Mouse (Mus musculus) myocyte (in vitro differentiated cells): ENCODE results near the gene Mdfic. TPM values are rescaled to one million over a fixed set of nuclear protein-coding genes. Genes with fewer than 3 reads are reported as not detected.
A peak's percentile ranks its signal among the peaks of the same experiment; 100 is the strongest.

Experiments used
- H3K27me3 ChIP-seq: one replicate; pipeline ENCODE4 v1.6.1; 2011; ENCODE audit not compliant: control insufficient read depth, insufficient read depth, insufficient read length
- H3K36me3 ChIP-seq: one replicate; pipeline ENCODE4 v1.6.1; 2011; ENCODE audit not compliant: control insufficient read depth, insufficient read depth
- H3K4me2 ChIP-seq: one replicate; pipeline ENCODE4 v1.6.1; 2011; ENCODE audit warnings: low read depth, control low read depth
- H3K4me3 ChIP-seq: one replicate; pipeline ENCODE4 v1.5.1; 2011; ENCODE audit warnings: mild to moderate bottlenecking, control low read depth, moderate library complexity
- H3K79me2 ChIP-seq: one replicate; pipeline ENCODE4 v1.6.1; 2011; ENCODE audit not compliant: control insufficient read depth, insufficient read depth
- H3ac ChIP-seq: one replicate; pipeline ENCODE4 v1.6.1; 2011; ENCODE audit not compliant: control insufficient read depth, insufficient read length
- CEBPB ChIP-seq: IDR thresholded peaks from 2 replicates; pipeline ENCODE4 v1.6.1; 2011; ENCODE audit warnings: mild to moderate bottlenecking, moderate library complexity; ENCODE audit not compliant: poor library complexity, insufficient read depth, severe bottlenecking
- E2F4 ChIP-seq: IDR thresholded peaks from one replicate; pipeline ENCODE4 v1.6.1; 2011; ENCODE audit warnings: mild to moderate bottlenecking, control low read depth, moderate library complexity; ENCODE audit not compliant: insufficient read depth
- MYOG ChIP-seq, 3 experiments: IDR thresholded peaks; one replicate each; pipeline ENCODE4 v1.6.1; 2011; ENCODE audit warnings: control low read depth in 2 of 3, low read depth in 2 of 3, mild to moderate bottlenecking in 2 of 3; ENCODE audit not compliant: insufficient read length in 2 of 3, control insufficient read depth in 1 of 3, insufficient read depth in 1 of 3
- POLR2A ChIP-seq: IDR thresholded peaks from one replicate; pipeline ENCODE4 v1.6.1; 2011; ENCODE audit warnings: low read depth, mild to moderate bottlenecking, control low read depth, moderate library complexity; ENCODE audit not compliant: insufficient read length
- POLR2AphosphoS2 ChIP-seq: IDR thresholded peaks from one replicate; pipeline ENCODE4 v1.6.1; 2011; ENCODE audit warnings: low read depth, control low read depth; ENCODE audit not compliant: insufficient read length
- SRF ChIP-seq: IDR thresholded peaks from one replicate; pipeline ENCODE4 v1.6.1; 2011; ENCODE audit warnings: low read depth; ENCODE audit not compliant: control insufficient read depth, insufficient read length
- TCF12 ChIP-seq: IDR thresholded peaks from one replicate; pipeline ENCODE4 v1.6.1; 2011; ENCODE audit warnings: mild to moderate bottlenecking, control low read depth; ENCODE audit not compliant: poor library complexity, insufficient read depth, severe bottlenecking
- TCF3 ChIP-seq: IDR thresholded peaks from one replicate; pipeline ENCODE4 v1.6.1; 2011; ENCODE audit warnings: low read depth, control low read depth; ENCODE audit not compliant: insufficient read length
- USF1 ChIP-seq: IDR thresholded peaks from one replicate; pipeline ENCODE4 v1.6.1; 2011; ENCODE audit warnings: low read depth, mild to moderate bottlenecking, control low read depth, moderate library complexity
- polyA plus RNA-seq: library from polyadenylated mRNA; unstranded; fragments of >200 nt; fragmentation: generic; extraction: Trizol; gene quantifications from one replicate; pipeline ENCODE4 v1.2.1, GENCODE M21; 2012; ENCODE audit warnings: missing spikeins

Mdfic gene
- polyA plus RNA-seq, 1 experiment = 26.9 TPM

DNA sequence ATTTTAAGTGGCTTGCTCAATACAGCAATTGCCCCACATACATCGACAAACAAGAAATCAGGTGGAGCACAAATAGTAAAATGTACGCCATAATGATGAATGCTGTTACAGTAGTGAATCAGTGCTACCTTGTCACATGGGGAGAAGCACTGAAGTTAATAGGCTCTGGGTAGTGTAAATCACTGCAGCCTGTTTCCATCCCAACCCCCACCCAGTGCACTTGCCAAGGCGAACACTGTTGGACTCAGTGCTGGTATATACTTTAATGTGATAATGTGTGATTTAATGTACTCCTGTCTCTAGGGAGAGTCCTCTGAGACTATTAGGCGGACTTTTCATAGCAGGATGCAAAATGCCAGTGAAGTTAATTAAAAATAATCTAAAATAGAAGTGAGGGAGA lies 3.8 kb downstream of the Mdfic start:
- TF ChIP-seq POLR2A = no peak
- Histone ChIP-seq H3K27me3 (no peaks in the 10 kb centered on the region), H3K36me3 (no peaks in the 10 kb centered on the region), H3K4me3 (no peak overlapping the region), H3ac (no peak overlapping the region), H3K4me2 (no peak overlapping the region), H3K79me2 (peaks cover 72% of the 10 kb centered on the region)

DNA sequence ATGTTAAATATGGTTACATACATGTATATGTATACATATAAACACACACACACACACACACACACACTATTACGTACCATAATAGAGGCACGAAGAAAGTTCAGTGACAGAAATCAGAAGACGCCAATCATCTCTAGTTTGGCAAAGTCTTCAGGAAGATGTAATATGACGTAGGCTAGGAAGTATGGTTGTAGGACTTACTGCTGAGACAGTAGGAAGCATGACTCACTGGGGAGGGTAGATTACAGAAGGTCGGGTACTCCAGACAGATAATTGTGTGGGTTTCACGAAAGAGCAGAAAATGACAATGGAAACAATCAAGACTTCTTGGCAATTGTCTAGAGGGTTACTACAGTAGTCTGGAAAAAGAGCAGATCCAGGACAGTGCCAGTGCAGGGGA lies 6.0 kb downstream of the Mdfic start:
- Histone ChIP-seq H3K4me3 (no peak overlapping the region), H3ac (no peak overlapping the region), H3K4me2 (peak overlapping the region; percentile 94), H3K27me3 (no peaks in the 10 kb centered on the region), H3K36me3 (peaks cover 7% of the 10 kb centered on the region), H3K79me2 (peaks cover 88% of the 10 kb centered on the region)
- TF ChIP-seq E2F4 = no peak
- no peak for TF ChIP-seq TCF12
- no peak for TF ChIP-seq MYOG (IDR thresholded peaks at IDR 0.05; ENCODE audit: control insufficient read depth in 1 of 3, insufficient read depth in 1 of 3, insufficient read length in 2 of 3, low read depth in 2 of 3)
- no peak for TF ChIP-seq USF1
- no peak for TF ChIP-seq CEBPB
- TF ChIP-seq TCF3 = no peak

DNA sequence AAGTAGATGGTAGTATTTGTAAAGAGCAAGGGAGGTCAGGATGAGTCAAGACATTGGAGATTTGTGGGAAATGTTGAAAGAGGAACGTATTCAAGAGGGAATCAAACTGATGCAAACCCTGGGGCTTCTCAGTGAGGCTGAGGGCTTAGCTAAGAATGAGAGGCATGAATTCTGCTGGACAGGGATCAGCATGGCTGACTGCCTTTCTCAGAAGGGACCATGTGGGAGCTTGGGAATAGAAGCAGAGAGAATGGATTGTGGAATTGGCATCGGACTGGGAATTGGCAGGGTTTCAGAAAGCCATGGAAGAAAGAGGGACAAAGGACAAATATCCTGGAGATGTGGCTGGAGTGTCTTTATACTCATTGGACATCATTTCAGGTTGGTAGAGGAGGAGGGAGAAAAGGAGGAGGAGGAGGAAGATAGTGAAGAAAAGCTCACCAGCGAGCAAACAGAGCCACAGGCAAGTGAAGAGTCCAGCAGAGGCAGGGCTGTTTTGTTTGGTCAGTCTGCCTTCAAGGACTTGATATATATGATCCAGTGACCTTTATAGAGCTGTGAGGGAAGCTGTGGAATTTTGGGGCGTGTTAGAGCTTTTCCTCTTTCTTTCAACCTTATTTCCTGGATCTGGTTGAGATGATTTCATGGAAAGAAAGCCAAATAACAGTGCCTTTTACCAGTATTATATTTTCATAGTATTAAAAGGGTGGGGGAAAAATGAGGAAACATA lies 7.4 kb downstream of the Mdfic start:
- TF ChIP-seq CEBPB (0 out of 2 replicates have a peak, but pooled peaks have one; percentile 15), POLR2AphosphoS2 (no peak), E2F4 (no peak)
- Histone ChIP-seq H3K4me3 (no peak overlapping the region), H3K36me3 (peaks cover 7% of the 10 kb centered on the region), H3ac (no peak overlapping the region), H3K27me3 (no peaks in the 10 kb centered on the region), H3K4me2 (peak overlapping the region; percentile 94), H3K79me2 (peaks cover 87% of the 10 kb centered on the region)

DNA sequence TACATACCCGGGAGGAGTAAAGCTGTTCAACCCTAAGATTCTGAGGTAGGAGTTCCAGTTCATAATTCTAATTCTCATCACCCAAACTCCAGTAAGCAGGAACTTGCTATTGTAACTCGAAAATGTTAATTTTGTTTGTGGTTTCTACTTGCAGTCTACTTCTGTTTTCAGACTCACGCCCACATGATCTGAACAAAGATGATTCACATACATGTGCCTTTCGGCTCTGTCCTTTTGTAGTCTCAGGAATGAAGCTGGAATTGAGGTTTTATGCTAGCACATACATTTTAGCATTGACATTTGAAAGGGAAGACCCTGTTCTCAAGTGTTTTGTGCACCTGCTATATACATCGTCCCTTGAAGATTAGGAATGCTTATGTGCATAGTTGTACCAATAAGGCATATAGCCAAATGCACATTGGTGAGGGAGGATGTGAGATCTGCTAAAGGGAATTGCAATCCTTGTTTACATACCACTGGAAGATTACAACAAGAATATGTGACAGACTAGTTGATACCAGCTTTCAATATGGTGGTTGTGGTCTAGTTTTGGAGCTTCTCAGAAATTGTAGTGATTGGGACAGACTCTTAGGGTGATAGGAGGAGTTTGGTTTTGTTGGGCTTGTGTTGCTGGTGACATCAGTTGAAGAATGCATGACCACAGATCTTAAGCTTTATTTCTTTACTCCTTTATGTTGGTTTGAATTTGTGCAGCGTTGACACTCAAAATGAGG lies 8.6 kb downstream of the Mdfic start:
- TF ChIP-seq USF1 (peak; percentile 10), TCF12 (no peak), MYOG (IDR thresholded peaks at IDR 0.05; ENCODE audit: control insufficient read depth in 1 of 3, insufficient read depth in 1 of 3, insufficient read length in 2 of 3, low read depth in 2 of 3) (no peak), SRF (no peak), E2F4 (no peak), POLR2AphosphoS2 (no peak)
- Histone ChIP-seq H3K36me3 (peaks cover 7% of the 10 kb centered on the region), H3ac (no peak overlapping the region), H3K4me2 (peak overlapping the region; percentile 94), H3K27me3 (no peaks in the 10 kb centered on the region), H3K79me2 (peaks cover 86% of the 10 kb centered on the region), H3K4me3 (no peak overlapping the region)

DNA sequence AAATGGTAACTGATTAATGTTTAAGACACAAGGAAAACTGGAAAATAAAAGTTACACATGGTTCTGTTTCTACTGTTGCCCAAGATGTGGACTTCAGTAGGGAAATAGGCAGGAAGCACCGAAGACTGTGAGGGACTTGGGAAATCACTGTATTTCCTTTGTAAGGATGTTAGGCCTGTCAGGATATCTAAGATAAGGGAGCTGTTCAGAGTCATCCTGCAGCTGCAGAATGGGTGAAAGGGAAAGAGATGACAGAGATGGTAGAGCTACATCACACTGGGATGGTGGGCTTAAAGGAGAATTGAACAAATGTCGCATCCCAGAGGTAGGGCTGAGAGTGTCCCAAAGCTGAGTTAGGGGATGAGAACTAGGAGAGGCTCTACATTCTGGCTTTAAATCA lies 9.8 kb downstream of the Mdfic start:
- no peaks in the 10 kb centered on the region for H3K27me3 ChIP-seq
- no peak overlapping the region for H3ac ChIP-seq
- TF ChIP-seq POLR2AphosphoS2 (no peak), POLR2A (no peak), MYOG (IDR thresholded peaks at IDR 0.05; ENCODE audit: control insufficient read depth in 1 of 3, insufficient read depth in 1 of 3, insufficient read length in 2 of 3, low read depth in 2 of 3) (no peak)
- peaks cover 87% of the 10 kb centered on the region for H3K79me2 ChIP-seq
- no peak overlapping the region for H3K4me2 ChIP-seq
- H3K4me3 ChIP-seq = no peak overlapping the region
- H3K36me3 ChIP-seq = peaks cover 12% of the 10 kb centered on the region

DNA sequence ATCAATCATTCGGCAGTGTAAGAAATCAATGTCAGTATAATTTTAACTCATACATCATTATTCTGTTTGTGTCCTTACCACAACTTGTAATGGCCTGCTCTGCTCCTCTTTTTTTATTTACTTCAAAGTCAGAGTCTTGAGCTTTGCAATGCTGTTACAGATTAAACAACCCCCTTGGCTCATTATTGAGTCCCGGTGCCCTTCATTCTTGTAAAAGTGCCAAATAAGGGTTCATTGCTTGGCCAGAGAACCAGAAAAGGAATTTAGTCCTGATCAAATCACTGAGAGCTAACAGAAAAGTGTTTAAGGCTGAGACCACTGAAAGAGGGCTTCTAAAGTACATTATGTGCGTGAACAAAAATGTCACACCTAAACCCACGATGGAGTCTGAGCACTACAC lies 10.2 kb downstream of the Mdfic start:
- Histone ChIP-seq H3K4me2 (no peak overlapping the region), H3ac (no peak overlapping the region), H3K79me2 (peaks cover 87% of the 10 kb centered on the region), H3K36me3 (peaks cover 16% of the 10 kb centered on the region), H3K27me3 (no peaks in the 10 kb centered on the region), H3K4me3 (no peak overlapping the region)
- TF ChIP-seq MYOG (IDR thresholded peaks at IDR 0.05; ENCODE audit: control insufficient read depth in 1 of 3, insufficient read depth in 1 of 3, insufficient read length in 2 of 3, low read depth in 2 of 3) = no peak
